Mouse (Mus musculus): ENCODE measurements around the gene Myl6b. TPM values are rescaled to one million over a fixed set of nuclear protein-coding genes. Genes with fewer than 3 reads are reported as not detected.
A peak's percentile ranks its signal among the peaks of the same experiment; 100 is the strongest.

Myl6b gene
- total RNA-seq, 2 experiments from 2014 or later: 26.3 to 27.0 TPM

DNA sequence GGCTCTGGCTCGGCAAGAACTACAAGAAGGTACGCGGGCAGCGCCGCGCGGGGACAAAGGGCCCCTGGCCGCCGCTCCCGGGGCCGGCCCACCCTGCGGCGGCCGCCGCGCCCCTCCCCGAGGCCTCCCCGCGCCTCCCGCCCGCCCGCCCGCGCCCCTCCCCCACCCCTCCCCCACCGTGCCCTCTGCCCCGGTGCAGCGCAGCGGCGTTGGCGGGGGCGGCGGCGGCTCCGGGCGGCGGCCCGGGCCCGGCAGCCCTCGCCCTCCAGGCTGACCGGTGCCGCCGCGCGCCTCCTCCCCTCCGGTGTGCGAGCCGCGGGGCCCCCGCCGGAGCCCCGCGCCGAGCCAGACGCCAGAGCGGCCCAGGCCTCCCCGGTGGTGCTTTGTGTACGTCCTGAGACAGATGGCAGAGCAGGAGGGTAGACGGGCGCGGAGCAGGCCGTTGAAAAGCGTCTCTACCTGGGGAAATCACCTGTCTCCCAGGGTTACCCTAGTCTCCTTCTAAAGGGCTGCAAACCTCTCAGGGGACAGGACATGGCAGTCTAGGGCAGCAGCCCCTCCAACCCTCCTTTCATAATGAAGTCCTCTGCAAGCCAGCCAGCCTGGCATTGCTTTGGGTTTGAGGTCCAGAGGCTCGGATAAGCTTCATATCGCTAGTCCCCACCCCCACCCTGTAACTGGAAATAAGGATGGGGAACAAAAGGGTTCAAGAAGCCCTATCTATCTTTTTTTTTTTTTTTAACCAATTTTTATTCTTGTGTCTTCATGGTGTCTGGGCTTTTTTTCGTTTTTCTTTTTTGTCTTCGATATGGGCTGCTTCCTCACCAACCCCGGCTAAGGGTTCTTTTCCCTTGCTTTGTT lies 38.8 kb downstream of the Myl6b start:
- DNase-seq (ENCODE audit: low spot score in 2 of 2): peak; percentile 56 to 58
- intact Hi-C loops (cut with DNase I): loop anchor here (2.0 to 10.0 kb wide), 5 partner anchors 33 to 245 kb away; partner anchors contain the start of genes Cs, Myl6, Nabp2 and Rnf41

DNA sequence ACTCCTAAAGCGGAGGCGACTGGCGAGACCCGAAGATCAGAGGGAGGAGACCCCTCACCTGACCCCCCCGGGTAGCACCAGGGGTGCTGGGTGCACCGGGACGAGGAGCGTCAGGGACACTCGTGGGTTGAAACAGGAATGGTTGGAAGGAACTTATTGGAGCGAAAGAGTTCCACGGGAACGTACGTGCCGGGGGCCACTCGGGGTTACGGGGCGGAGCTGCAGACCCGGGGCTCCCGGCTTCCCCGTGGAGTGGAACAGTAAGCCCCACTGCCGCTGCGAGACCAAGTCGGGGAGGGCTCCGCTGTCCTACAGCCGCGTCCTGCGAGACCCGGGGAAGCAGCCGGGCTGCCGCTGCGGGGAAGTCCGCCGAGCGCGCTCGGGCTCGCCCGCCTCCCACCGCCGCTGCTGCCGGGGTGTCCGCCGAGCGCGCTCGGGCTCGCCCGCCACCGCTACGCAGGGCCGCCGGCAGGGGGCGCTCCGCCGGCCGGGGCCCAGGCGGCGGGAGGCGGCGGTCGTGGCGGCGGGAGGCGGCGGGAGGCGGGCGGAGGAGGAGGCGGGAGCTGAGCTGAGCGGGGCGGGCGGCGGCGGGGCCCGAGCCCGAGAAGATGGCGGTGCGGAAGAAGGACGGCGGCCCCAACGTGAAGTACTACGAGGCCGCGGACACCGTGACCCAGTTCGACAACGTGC lies 39.6 kb downstream of the Myl6b start, which contains the start of gene Smarcc2:
Gene Smarcc2 (plus strand): TSS at position 530 of the 690 bp plus-strand sequence.
- DNase-seq (ENCODE audit: low spot score in 2 of 2): peak; percentile 82 to 85
- intact Hi-C loops (cut with DNase I): loop anchor here (2.0 to 10.0 kb wide), 5 partner anchors 33 to 244 kb away; partner anchors contain the start of genes Cs, Myl6, Nabp2 and Rnf41

DNA sequence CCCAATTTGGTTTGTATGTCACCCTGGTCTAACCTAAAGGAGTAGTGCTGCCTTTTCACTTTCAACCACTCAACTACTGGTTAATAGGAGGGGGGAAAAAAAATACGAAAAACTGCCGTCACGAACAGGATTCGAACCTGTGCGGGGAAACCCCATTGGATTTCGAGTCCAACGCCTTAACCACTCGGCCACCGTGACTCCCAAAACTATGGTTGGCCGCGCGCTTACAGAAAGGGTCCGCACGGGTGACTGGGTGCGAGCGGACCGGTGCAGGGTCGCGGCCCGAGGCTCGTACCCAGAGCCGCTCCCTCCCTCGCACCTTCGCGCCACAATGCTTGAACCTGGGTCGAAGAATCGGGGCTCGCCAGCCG lies 40.2 kb downstream of the Myl6b start:
- peak; percentile 90 to 92 for DNase-seq (ENCODE audit: low spot score in 2 of 2)
- intact Hi-C loops (cut with DNase I): loop anchor here (2.0 to 10.0 kb wide), 5 partner anchors 34 to 244 kb away; partner anchors contain the start of genes Cs, Myl6, Nabp2 and Rnf41

DNA sequence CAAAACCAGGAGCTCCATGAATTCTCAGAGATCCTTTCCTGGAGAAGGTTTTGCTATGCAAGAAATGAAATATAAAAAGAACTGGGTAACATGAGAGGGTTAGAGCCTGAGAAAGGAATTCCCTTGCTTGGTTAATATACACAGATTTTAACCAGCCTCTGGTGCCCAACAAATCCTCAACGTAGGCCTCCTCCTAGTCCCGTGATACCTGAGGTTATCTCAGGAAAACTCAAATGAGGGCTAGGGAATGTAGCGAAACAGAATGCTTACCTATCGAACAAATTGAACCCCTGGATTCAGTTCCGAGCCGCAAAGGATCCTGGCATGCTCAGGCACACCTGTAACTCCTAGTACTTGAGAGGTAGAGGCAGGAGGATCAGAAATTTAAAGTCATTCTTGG lies 40.8 kb downstream of the Myl6b start:
- intact Hi-C loops (cut with DNase I): loop anchor here (2.0 to 10.0 kb wide), 5 partner anchors 35 to 243 kb away; partner anchors contain the start of genes Cs, Myl6, Nabp2 and Rnf41
- no peak for DNase-seq (ENCODE audit: low spot score in 2 of 2)

DNA sequence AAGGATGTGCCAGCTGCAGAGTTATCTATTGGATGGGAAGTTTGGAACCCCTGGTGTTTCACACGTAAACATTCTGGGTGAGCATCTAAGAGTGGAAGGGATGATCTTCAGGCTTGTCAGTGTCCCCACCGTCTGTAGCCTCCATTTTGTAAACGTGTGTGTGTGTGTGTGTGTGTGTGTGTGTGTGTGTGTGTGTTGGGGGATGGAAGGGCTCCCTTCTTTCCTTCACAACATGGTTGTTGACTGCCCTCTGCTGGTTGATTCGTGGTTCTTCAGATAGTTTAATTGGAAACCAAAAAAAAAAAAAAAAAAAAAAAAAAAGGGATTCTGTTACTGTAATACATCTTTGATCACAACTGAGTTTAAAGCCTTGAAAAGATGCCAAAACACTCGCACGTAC lies 43.2 kb downstream of the Myl6b start:
- intact Hi-C loops (cut with DNase I): loop anchor here (2.0 to 10.0 kb wide), 4 partner anchors 37 to 240 kb away; partner anchors contain the start of genes Ankrd52, Cs, Myl6 and Spryd4
- peak; percentile 39 to 55 for DNase-seq (ENCODE audit: low spot score in 2 of 2)

DNA sequence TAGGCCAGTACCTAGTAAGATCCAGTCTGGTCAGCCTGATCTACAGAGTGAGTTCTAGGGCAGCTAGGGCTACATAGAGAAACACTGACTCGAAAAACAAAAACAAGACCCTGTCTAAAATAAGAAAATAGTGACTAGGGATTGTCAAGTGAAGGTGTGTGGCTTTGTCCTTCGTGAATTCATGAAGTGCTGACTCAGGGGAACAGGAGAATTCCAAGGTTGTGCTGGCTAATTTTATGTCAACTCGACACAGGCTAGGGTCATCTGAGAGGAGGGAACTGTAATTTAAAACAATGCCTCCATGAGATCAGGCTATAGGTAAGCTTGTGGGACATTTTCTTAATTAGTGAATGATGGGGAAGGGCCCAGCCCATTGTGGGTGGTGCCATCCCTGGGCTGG lies 44.0 kb downstream of the Myl6b start:
- intact Hi-C loops (cut with DNase I): loop anchor here (2.0 to 10.0 kb wide), 3 partner anchors 78 to 240 kb away; partner anchors contain the start of genes Ankrd52, Cs and Spryd4
- no peak for DNase-seq (ENCODE audit: low spot score in 2 of 2)

DNA sequence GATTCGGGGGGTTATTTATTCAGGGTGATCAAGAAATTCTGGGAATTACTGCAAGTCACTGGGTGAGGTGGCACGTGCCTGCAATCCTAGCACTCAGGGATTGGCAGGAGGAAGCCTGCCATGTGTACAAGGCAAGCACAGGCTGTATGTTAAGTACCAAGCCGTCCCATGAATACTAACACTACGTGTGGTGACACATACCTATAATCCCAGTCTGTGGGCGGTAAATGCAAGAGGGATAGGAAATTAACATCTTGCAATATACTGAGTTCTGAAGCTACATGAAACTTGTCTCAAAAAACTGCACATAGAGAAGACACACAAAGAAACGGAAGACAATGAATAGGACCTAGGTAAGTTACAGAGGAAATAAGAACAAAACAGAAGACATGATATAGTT lies 47.5 kb downstream of the Myl6b start:
- intact Hi-C loops (cut with DNase I): loop anchor here (10.0 kb wide), 2 partner anchors 116 to 236 kb away; partner anchors contain the start of genes Cs and Spryd4
- DNase-seq (ENCODE audit: low spot score in 2 of 2): no peak

DNA sequence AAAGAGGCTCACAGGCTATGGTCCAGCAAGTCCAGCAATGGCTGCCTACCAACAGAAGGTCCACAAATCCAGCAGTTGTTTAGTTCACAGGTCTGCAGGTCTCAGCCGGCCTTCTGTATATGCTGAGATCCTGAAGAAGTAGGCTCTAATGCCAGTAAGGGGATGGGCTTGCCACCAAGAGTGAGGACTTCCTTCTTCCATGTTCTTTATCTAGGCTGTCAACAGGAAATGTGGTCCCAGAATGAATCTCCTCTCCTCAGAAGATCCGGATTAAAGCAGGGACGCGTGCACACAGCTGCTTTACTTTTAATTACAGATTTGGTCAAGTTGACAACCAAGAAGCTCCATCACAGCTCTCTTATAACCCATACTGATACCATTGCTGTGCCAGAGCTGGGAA lies 53.1 kb downstream of the Myl6b start:
- intact Hi-C loops (cut with DNase I): no loop called here
- no peak for DNase-seq (ENCODE audit: low spot score in 2 of 2)

DNA sequence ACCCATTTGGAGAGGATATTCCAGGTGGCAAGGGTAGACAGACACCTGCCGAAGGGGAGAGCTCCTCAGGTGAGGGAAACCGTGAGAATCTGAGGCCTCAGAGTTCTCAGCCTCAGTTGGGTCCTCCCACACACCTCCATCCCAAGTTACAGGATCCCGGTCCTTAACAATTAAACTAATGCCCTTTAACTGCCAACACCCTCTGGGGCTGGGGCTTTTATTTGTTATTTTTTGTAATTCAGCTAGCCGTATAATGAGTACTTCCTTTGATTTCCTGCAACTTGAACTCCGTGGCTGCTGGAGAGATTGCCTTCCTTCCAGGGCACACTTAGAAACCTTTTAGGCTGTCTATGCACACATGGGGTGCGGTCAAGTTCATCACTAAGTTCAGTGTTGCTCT lies 54.1 kb downstream of the Myl6b start:
- no peak for DNase-seq (ENCODE audit: low spot score in 2 of 2)
- intact Hi-C loops (cut with DNase I): no loop called here

Small RNAs within 50 kb of the gene (microRNA-seq; reads per million reads assigned to microRNA genes)
- gene Mir6916 (not detected), gene Mir8105 (2.0 reads per million)

Other genes with a start within 250 kb of the Myl6b start
- gene Apon, start 244.6 kb downstream of the Myl6b start, total RNA-seq (2021): not detected
- gene Apof, start 230.0 kb downstream of the Myl6b start, total RNA-seq (2021): not detected
- gene Stat2, start 228.1 kb downstream of the Myl6b start, total RNA-seq (2021): 10 to 100 TPM; 24.0 to 35.6 TPM
- under 1 TPM; 0.27 to 0.29 TPM for gene Il23a, start 199.9 kb downstream of the Myl6b start, total RNA-seq (2021)
- 10 to 100 TPM; 11.3 to 17.2 TPM for gene Pan2, start 195.3 kb downstream of the Myl6b start, total RNA-seq (2021)
- 10 to 100 TPM; 62.9 to 74.4 TPM for gene Cnpy2, start 176.2 kb downstream of the Myl6b start, total RNA-seq (2021)
- gene Cs, start 161.0 kb downstream of the Myl6b start, total RNA-seq (2021): 100 to 1,000 TPM; 214 to 231 TPM
- 10 to 100 TPM; 62.0 to 63.2 TPM for gene Coq10a, start 129.7 kb downstream of the Myl6b start, total RNA-seq (2021)
- 10 to 100 TPM; 49.3 to 61.7 TPM for gene Ankrd52, start 121.6 kb downstream of the Myl6b start, total RNA-seq (2021)
- not detected for gene Slc39a5, start 97.5 kb downstream of the Myl6b start, total RNA-seq (2021)
- 10 to 100 TPM; 88.8 to 91.6 TPM for gene Nabp2, start 87.2 kb downstream of the Myl6b start, total RNA-seq (2021)
- 10 to 100 TPM; 75.8 to 78.1 TPM for gene Rnf41, start 87.0 kb downstream of the Myl6b start, total RNA-seq (2021)
- gene Smarcc2, start 39.4 kb downstream of the Myl6b start, total RNA-seq (2021): 100 to 1,000 TPM; 238 to 245 TPM
- gene Myl6, start 4.5 kb downstream of the Myl6b start, total RNA-seq (2021): 100 to 1,000 TPM; 547 to 629 TPM
- gene Esyt1, start 27.2 kb upstream of the Myl6b start, total RNA-seq (2021): 1 to 10 TPM; 8.5 to 9.0 TPM
- gene Zc3h10, start 49.1 kb upstream of the Myl6b start, total RNA-seq (2021): 10 to 100 TPM; 14.2 to 15.0 TPM
- 1,000 to 10,000 TPM; 1,491 to 1,683 TPM for gene Rpl41, start 50.6 kb upstream of the Myl6b start, total RNA-seq (2021)
- 10 to 100 TPM; 58.2 to 59.3 TPM for gene Pa2g4, start 67.3 kb upstream of the Myl6b start, total RNA-seq (2021)
- 1 to 10 TPM; 6.5 to 9.4 TPM for gene Erbb3, start 91.0 kb upstream of the Myl6b start, total RNA-seq (2021)
- 100 to 1,000 TPM; 245 to 252 TPM for gene Rps26, start 128.1 kb upstream of the Myl6b start, total RNA-seq (2021)
- gene Ikzf4, start 147.3 kb upstream of the Myl6b start, total RNA-seq (2021): 10 to 100 TPM; 10.2 to 19.0 TPM
- 10 to 100 TPM; 12.0 to 12.6 TPM for gene Suox, start 175.4 kb upstream of the Myl6b start, total RNA-seq (2021)
- gene Rab5b, start 197.6 kb upstream of the Myl6b start, total RNA-seq (2021): 100 to 1,000 TPM; 129 to 134 TPM
- gene Pmel, start 205.5 kb upstream of the Myl6b start, total RNA-seq (2021): under 1 TPM; 0.48 to 0.79 TPM
- 1 to 10 TPM; 2.1 to 2.6 TPM for gene Cdk2, start 206.3 kb upstream of the Myl6b start, total RNA-seq (2021)
- gene Dgka, start 246.2 kb upstream of the Myl6b start, total RNA-seq (2021): 1 to 10 TPM; 5.6 to 7.8 TPM
- 10 to 100 TPM; 27.7 to 31.8 TPM for gene Pym1, start 249.2 kb upstream of the Myl6b start, total RNA-seq (2021)

All from left cerebral cortex, postnatal 36 days (tissue).